Mouse (Mus musculus): ENCODE data around the gene H2afj.

DNA sequence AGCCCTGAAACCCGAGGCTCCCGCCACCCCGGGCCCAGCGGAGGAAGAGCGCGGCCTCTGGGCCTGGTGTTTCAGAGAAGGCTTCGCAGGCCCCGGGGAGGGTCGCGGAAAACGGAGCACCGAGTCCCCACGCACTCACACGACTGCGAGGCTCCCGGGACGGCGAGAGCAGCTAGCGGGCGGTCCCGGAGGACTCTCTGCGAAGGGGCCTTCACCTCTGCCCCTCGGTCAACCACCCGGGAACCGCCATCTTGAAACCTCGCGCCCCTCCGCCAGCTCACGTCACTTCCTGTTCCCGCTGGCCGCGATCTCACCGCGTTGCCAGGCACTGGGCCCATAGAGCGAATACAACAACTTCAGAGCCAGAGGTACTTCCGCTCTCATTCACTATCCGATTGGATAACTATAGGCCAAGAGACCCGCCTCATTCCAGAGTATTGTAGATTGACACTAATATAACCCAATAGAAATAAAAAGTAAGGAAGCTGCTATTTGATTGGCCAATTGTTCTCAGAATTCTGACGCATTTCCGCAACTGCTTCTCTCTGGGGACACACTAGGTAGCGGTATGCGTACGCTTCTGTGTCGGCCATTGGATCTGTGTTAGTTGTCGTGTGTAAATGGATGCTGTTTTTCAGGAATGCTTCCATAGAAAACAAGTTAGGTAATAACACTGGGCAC, 20.0 kb downstream of the H2afj start, which contains the start of gene Wbp11:
- TF ChIP-seq CTCF (IDR thresholded peaks at IDR 0.05; ENCODE audit: low read depth, low read length) (no peak), GATA1 (IDR thresholded peaks at IDR 0.05; ENCODE audit: borderline replicate concordance, low read length) (no peak)

All from G1E (cell line).